In the genomic region with DNA sequence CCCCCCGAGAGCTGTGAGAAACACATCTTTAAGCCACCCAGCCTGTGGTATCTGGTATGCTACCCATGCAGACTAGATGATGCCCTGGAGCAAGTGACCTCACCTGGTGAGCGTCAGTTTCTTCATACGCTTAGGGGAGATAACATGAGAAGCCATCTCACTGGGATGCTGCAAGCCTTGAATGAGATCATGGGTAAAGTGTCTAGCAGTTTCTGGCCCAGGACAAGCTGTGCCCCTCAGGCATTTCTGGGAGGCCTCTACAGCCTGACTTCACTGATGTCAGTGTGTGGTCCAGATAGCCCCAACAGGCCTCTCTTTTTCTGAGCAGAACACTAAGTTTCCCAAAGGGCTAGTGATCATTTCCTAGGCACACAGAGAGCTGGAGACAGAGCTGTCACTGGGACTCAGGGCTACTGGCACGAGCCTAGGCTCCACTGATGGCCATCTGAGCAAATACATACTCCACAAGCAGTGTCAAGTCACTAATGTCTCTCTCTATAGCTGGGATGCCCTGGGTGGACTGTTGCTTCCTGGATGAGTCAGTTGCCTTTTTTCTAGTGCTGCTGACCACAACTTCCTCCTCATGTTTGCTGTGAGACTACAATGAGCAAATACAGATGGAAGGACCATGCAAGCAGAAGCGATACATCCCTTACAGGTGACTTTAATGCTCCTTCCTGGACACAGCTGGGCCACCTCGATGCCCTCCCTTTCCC, we compare ENCODE assay signal across 13 mouse cellular contexts. TPM values are rescaled to one million over a fixed set of nuclear protein-coding genes. Genes with fewer than 3 reads are reported as not detected.
DNase-seq lines count a peak whose midpoint lies in the region; ATAC-seq and TF ChIP-seq lines count a peak whose summit lies in the region.
"Had no signal": no experiment of that assay in that cellular context is flagged by ENCODE, and none has a peak within 500 bp of the region (broad histone marks: within the 10 kb centered on the region; RNA-seq: fewer than 3 reads in every experiment).

No protein-coding gene starts in this region.

- peak; percentile 78 for DNase-seq in MEL (ENCODE audit: low read depth, low spot score)
- peak; percentile 36 for DNase-seq in induced T-regulatory cell, adult 2 months (ENCODE audit: low read depth)
- peak; percentile 18 for DNase-seq in naive thymus-derived CD4-positive, alpha-beta T cell, adult 2 months (ENCODE audit: low read depth)
- no peak for DNase-seq in left cerebral cortex, adult 18-20 months (ENCODE audit: low spot score in 2 of 2)
- no peak for DNase-seq in kidney, adult 18-20 months
- DNase-seq in left cerebral cortex, adult 2 months (ENCODE audit: extremely low spot score in 1 of 2, low spot score in 2 of 2): no peak
- no peak for DNase-seq in hindbrain, postnatal 0 days (ENCODE audit: low spot score)
- DNase-seq: lung, adult 2 months had no signal

- intact Hi-C loops in left cerebral cortex, adult 2 months (cut with DNase I): no loop called here

- H3K27me3 ChIP-seq in C2C12 (ENCODE audit: control insufficient read depth, insufficient read depth, insufficient read length): no peaks in the 10 kb centered on the region
- H3K27me3 ChIP-seq in MEL (ENCODE audit: control insufficient read depth in 1 of 2, insufficient read depth in 2 of 2, low read length in 2 of 2): no peaks in the 10 kb centered on the region
- no peaks in the 10 kb centered on the region for H3K27me3 ChIP-seq in hindbrain, postnatal 0 days (ENCODE audit: insufficient read depth, low read length)
- H3K27me3 ChIP-seq: heart, embryonic 12.5 days; hindbrain, embryonic 13.5 days had no signal

- no peak for ATAC-seq in hindbrain, postnatal 0 days
- ATAC-seq: midbrain, embryonic 16.5 days had no signal

- TF ChIP-seq CTCF in C2C12 (IDR thresholded peaks at IDR 0.05; ENCODE audit: control insufficient read depth, insufficient read depth, insufficient read length) (no peak), MEL (IDR thresholded peaks at IDR 0.05 in 2 of 3, conservative IDR thresholded peaks at IDR 0.05 in 1 of 3; ENCODE audit: control insufficient read depth in 1 of 3, insufficient read depth in 1 of 3, low read depth in 2 of 3, low read length in 3 of 3, poor library complexity in 1 of 3, severe bottlenecking in 1 of 3) (no peak)
- no peak for TF ChIP-seq CTCF in left cerebral cortex, adult 2 months (IDR thresholded peaks at IDR 0.05)
- TF ChIP-seq CTCF in hindbrain, postnatal 0 days (IDR thresholded peaks at IDR 0.05; ENCODE audit: low read depth): no peak

- no peak overlapping the region for H3K9ac ChIP-seq in MEL (ENCODE audit: control insufficient read depth, low read depth, low read length, poor library complexity, severe bottlenecking)
- no peak overlapping the region for H3K9ac ChIP-seq in hindbrain, postnatal 0 days (replicated peaks; ENCODE audit: low read length)
- H3K9ac ChIP-seq: heart, embryonic 12.5 days; hindbrain, embryonic 13.5 days had no signal

- H3K4me1 ChIP-seq in MEL (ENCODE audit: control insufficient read depth in 1 of 2, insufficient read depth in 2 of 2, low read length in 2 of 2): peaks cover 0 to 17% of the 10 kb centered on the region in 2 experiments; a peak in 3 of 4 replicates
- no peaks in the 10 kb centered on the region for H3K4me1 ChIP-seq in hindbrain, postnatal 0 days (ENCODE audit: insufficient read depth, low read length)

- no peak overlapping the region for H3K4me3 ChIP-seq in C2C12 (ENCODE audit: insufficient read depth, poor library complexity, severe bottlenecking)
- H3K4me3 ChIP-seq in MEL (ENCODE audit: control insufficient read depth in 1 of 2, insufficient read depth in 1 of 2, low read depth in 2 of 2, low read length in 2 of 2): no peak overlapping the region
- H3K4me3 ChIP-seq in left cerebral cortex, adult 2 months: no peak overlapping the region
- no peak overlapping the region for H3K4me3 ChIP-seq in hindbrain, postnatal 0 days (ENCODE audit: low read length)
- H3K4me3 ChIP-seq: forebrain, embryonic 10.5 days; heart, embryonic 12.5 days; hindbrain, embryonic 13.5 days had no signal

- H3K4me2 ChIP-seq in hindbrain, postnatal 0 days (ENCODE audit: low read depth, low read length): no peak overlapping the region
- H3K4me2 ChIP-seq: heart, embryonic 12.5 days; hindbrain, embryonic 13.5 days had no signal

- TF ChIP-seq POLR2A in MEL (IDR thresholded peaks at IDR 0.05; ENCODE audit: control insufficient read depth in 1 of 2, insufficient read depth in 1 of 2, low read depth in 1 of 2, low read length in 2 of 2, poor library complexity in 1 of 2): no peak

- WGBS in hindbrain, postnatal 0 days: 93% methylated on average over 6 of the region's 6 CpGs

- no peaks in the 10 kb centered on the region for H3K79me3 ChIP-seq in C2C12 (ENCODE audit: low read depth)

- no peak for TF ChIP-seq RAD21 in MEL (IDR thresholded peaks at IDR 0.05; ENCODE audit: low read depth, low read length)

- H3K9me3 ChIP-seq in MEL (replicated peaks; ENCODE audit: insufficient read depth, low read length): no peaks in the 10 kb centered on the region
- no peaks in the 10 kb centered on the region for H3K9me3 ChIP-seq in hindbrain, postnatal 0 days (ENCODE audit: low read length)
- H3K9me3 ChIP-seq: forebrain, embryonic 10.5 days; heart, embryonic 12.5 days; hindbrain, embryonic 13.5 days had no signal

- no peak overlapping the region for H3ac ChIP-seq in C2C12 (ENCODE audit: control insufficient read depth, insufficient read length, low read depth)

- H3K79me2 ChIP-seq in C2C12 (ENCODE audit: control insufficient read depth, insufficient read depth): no peaks in the 10 kb centered on the region
- no peaks in the 10 kb centered on the region for H3K79me2 ChIP-seq in MEL (ENCODE audit: control insufficient read depth, insufficient read depth, low read length, poor library complexity)

- H3K27ac ChIP-seq in MEL (ENCODE audit: control insufficient read depth, low read depth, low read length): no peak overlapping the region; the same call in 1 of the 2 replicates
- no peak overlapping the region for H3K27ac ChIP-seq in left cerebral cortex, adult 2 months
- H3K27ac ChIP-seq in hindbrain, postnatal 0 days: no peak overlapping the region
- H3K27ac ChIP-seq: forebrain, embryonic 10.5 days; hindbrain, embryonic 13.5 days had no signal

- TF ChIP-seq EP300 in MEL (IDR thresholded peaks at IDR 0.05; ENCODE audit: low read depth in 1 of 2, low read length in 2 of 2): peak in 1 of 2 experiments; percentile 54; a peak in 1 of 4 replicates

- H3K36me3 ChIP-seq in C2C12 (ENCODE audit: control insufficient read depth, insufficient read depth) (no peaks in the 10 kb centered on the region), MEL (ENCODE audit: control insufficient read depth in 1 of 2, insufficient read depth in 2 of 2, low read length in 2 of 2) (peaks cover 0 to 12% of the 10 kb centered on the region in 2 experiments; a peak in 2 of 4 replicates)
- peaks cover 3% of the 10 kb centered on the region; the same call in 1 of the 2 replicates for H3K36me3 ChIP-seq in hindbrain, postnatal 0 days (ENCODE audit: insufficient read depth, low read length)

TF ChIP-seq in C2C12, 6 proteins besides CTCF, POLR2A, EP300 and RAD21:
- TF ChIP-seq MYOG (IDR thresholded peaks at IDR 0.05; ENCODE audit: control insufficient read depth, extremely low read depth, insufficient read length) (no peak), MAX (IDR thresholded peaks at IDR 0.05) (peak; percentile 4), FOSL1 (IDR thresholded peaks at IDR 0.05; ENCODE audit: insufficient read depth, low read length, poor library complexity, severe bottlenecking) (peak; percentile 6)

TF ChIP-seq in MEL, 35 proteins besides CTCF, POLR2A, EP300 and RAD21:
- TF ChIP-seq ZNF384 (IDR thresholded peaks at IDR 0.05; ENCODE audit: low read depth, low read length): peak; percentile 62; the same call in 1 of the 2 replicates
- no peak for TF ChIP-seq E2F4 (IDR thresholded peaks at IDR 0.05; ENCODE audit: borderline replicate concordance, low read depth, low read length)
- no peak for TF ChIP-seq HCFC1 (IDR thresholded peaks at IDR 0.05; ENCODE audit: low read depth, low read length)
- TF ChIP-seq JUND (IDR thresholded peaks at IDR 0.05; ENCODE audit: low read depth, low read length): peak; percentile 73; the same call in 1 of the 2 replicates

RNA-seq across cellular contexts. Expression of a gene that starts 59.5 kb away (rescaled TPM):
- polyA plus RNA-seq in C2C12 (2012; fragmentation: generic; extraction: Trizol): 1.5 TPM
- total RNA-seq in MEL (2012; rRNA removed): 1.4 TPM in 2 replicates
- 1 to 10 TPM in 1 of 2 experiments, not detected in 1; 2.9 TPM for polyA plus RNA-seq in MEL (2012; ENCODE audit: insufficient read depth in 1 of 2, insufficient read length in 2 of 2, low read depth in 1 of 2, low replicate concordance in 2 of 2, missing spikeins in 1 of 2)
- total RNA-seq in left cerebral cortex, adult 18-20 months (2021): 1 to 10 TPM; 1.4 to 1.8 TPM
- 1 to 10 TPM in 1 of 2 experiments, under 1 TPM in 1; 0.93 to 1.4 TPM for total RNA-seq in left cerebral cortex, adult 2 months (2021)
- 2.7 and 2.8 TPM in 2 replicates for total RNA-seq in hindbrain, postnatal 0 days (2014; rRNA removed)
- polyA plus RNA-seq in hindbrain, postnatal 0 days (2015; fragmentation: Nextera tagmentation; extraction: Ambion mirVana): 0.28 and 0.38 TPM in 2 replicates

Comparison
In these comparisons a context has a peak if more than half of its experiments do, and no peak if none do; other contexts are left out.
1. DNase-seq: peak in MEL (single experiment), induced T-regulatory cell, adult 2 months (single experiment) and naive thymus-derived CD4-positive, alpha-beta T cell, adult 2 months (single experiment); none in left cerebral cortex, adult 18-20 months (0 of 2), kidney, adult 18-20 months (single experiment), left cerebral cortex, adult 2 months (0 of 2) and hindbrain, postnatal 0 days (single experiment).